Mouse (Mus musculus): ENCODE data around the gene Ndufaf2.

Ndufaf2 gene

GRCm38 (mm10) chr13:108158465-108159240, at the start of gene Ndufaf2, which contains the start of gene Ercc8:
Ndufaf2 (minus strand) TSS chr13:108158623.
Ercc8 (plus strand) TSS chr13:108158731.
- in situ Hi-C loops (cut with MboI, MseI): no loop called here

- in situ Hi-C loops (cut with MboI, MseI): no loop called here
Observed at GRCm38 (mm10) chr13:108208090-108208489, 49.7 kb upstream of the Ndufaf2 start.

- in situ Hi-C loops (cut with MboI, MseI): no loop called here
Observed at GRCm38 (mm10) chr13:108207447-108207846, 49.0 kb upstream of the Ndufaf2 start.

GRCm38 (mm10) chr13:108204857-108205256, 46.4 kb upstream of the Ndufaf2 start:
- in situ Hi-C loops (cut with MboI, MseI): no loop called here

- in situ Hi-C loops (cut with MboI, MseI): loop anchor here (5.0 kb wide), 1 partner anchor 137 kb away; no protein-coding TSS in a partner anchor
Observed at GRCm38 (mm10) chr13:108195474-108195873, 37.1 kb upstream of the Ndufaf2 start.

- in situ Hi-C loops (cut with MboI, MseI): no loop called here
Observed at GRCm38 (mm10) chr13:108191074-108191720, 32.8 kb upstream of the Ndufaf2 start.

- in situ Hi-C loops (cut with MboI, MseI): no loop called here
Observed at GRCm38 (mm10) chr13:108187994-108188393, 29.6 kb upstream of the Ndufaf2 start.

GRCm38 (mm10) chr13:108185530-108185929, 27.1 kb upstream of the Ndufaf2 start:
- in situ Hi-C loops (cut with MboI, MseI): no loop called here

- in situ Hi-C loops (cut with MboI, MseI): no loop called here
Observed at GRCm38 (mm10) chr13:108184743-108185255, 26.4 kb upstream of the Ndufaf2 start.

GRCm38 (mm10) chr13:108180821-108181220, 22.4 kb upstream of the Ndufaf2 start:
- in situ Hi-C loops (cut with MboI, MseI): no loop called here

- in situ Hi-C loops (cut with MboI, MseI): no loop called here
Observed at GRCm38 (mm10) chr13:108179618-108180017, 21.2 kb upstream of the Ndufaf2 start.

GRCm38 (mm10) chr13:108170511-108170910, 12.1 kb upstream of the Ndufaf2 start:
- in situ Hi-C loops (cut with MboI, MseI): no loop called here

- in situ Hi-C loops (cut with MboI, MseI): no loop called here
Observed at GRCm38 (mm10) chr13:108170002-108170401, 11.6 kb upstream of the Ndufaf2 start.

- in situ Hi-C loops (cut with MboI, MseI): no loop called here
Observed at GRCm38 (mm10) chr13:108164621-108165020, 6.2 kb upstream of the Ndufaf2 start.

- in situ Hi-C loops (cut with MboI, MseI): no loop called here
Observed at GRCm38 (mm10) chr13:108163912-108164311, 5.5 kb upstream of the Ndufaf2 start.

- in situ Hi-C loops (cut with MboI, MseI): no loop called here
Observed at GRCm38 (mm10) chr13:108159963-108160362, 1.5 kb upstream of the Ndufaf2 start.

GRCm38 (mm10) chr13:108159241-108159575, 785 bp upstream of the Ndufaf2 start:
- in situ Hi-C loops (cut with MboI, MseI): no loop called here

- in situ Hi-C loops (cut with MboI, MseI): no loop called here
Observed at GRCm38 (mm10) chr13:108157732-108158464, 525 bp downstream of the Ndufaf2 start.

- in situ Hi-C loops (cut with MboI, MseI): no loop called here
Observed at GRCm38 (mm10) chr13:108157156-108157555, 1.3 kb downstream of the Ndufaf2 start.

- in situ Hi-C loops (cut with MboI, MseI): no loop called here
Observed at GRCm38 (mm10) chr13:108152650-108153372, 5.6 kb downstream of the Ndufaf2 start.

GRCm38 (mm10) chr13:108151782-108152181, 6.6 kb downstream of the Ndufaf2 start:
- in situ Hi-C loops (cut with MboI, MseI): no loop called here

All from regulatory T cell (primary cell).